Mouse (Mus musculus) cerebellum, adult 11-12 months (tissue): ENCODE results near the gene Ulk4.
"Not testable (repeated sequence)": the region's sequence is repeated elsewhere in the genome, so short reads cannot be mapped to it uniquely, and the experiment has no call there.

Experiments used
- DNase-seq: peaks from one replicate; pipeline ENCODE4 v3.0.0; 2022

The Ulk4 gene

DNA sequence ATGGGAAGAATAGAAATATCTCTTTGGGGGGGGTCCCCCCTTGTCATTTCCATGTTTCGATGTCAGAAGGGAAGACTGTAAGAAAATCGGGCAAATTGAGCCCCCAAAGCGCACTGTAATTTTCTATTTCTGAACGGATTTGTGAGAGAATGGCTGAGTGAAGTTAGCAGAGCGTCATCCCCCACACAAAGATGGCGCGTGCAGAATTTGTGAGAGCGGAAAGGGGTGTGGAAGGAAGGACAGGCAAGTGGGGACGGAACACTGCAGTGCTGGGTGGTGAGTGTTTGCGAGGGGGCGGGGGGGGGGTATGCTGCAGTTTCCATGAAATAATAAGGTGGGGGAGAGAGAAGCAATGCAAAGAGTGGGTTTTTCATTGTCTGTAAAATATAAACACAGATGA is 347.9 kb downstream of the Ulk4 start, which contains the start of gene Ctnnb1:
Ctnnb1 (plus strand) TSS at position 136 of the 400 bp plus-strand sequence.
- no peak for DNase-seq

DNA sequence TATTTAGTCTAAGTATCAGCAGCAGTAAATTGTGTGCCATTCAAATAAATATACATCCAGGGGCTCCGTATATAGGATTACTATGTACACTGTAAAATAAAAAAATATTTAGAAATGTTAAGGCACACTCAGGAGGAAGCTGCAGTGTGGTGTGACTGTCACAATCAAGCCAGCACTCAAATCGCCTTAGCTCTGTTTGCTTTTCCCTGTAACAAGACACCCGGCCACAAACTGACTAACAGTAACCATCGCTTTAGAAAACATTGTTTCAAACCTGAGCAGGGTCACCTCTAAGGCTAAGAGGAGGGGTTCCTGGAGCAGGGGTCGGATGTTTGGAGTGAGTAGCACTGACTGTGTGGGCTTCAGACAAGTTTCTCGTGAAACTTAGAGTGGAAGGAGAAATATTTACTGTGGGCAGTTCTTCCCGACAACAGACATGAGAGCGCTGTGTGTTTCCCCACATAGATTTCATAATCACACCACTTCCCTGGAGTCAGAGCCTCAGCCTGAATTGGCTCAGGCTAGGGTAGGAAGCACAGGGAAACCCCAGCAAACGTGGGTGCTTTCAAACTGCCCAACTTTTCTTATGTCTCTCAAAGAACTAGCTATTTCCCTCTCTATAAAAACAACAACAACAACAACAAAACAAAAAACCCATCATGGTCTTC is 349.9 kb downstream of the Ulk4 start:
- no peak for DNase-seq

DNA sequence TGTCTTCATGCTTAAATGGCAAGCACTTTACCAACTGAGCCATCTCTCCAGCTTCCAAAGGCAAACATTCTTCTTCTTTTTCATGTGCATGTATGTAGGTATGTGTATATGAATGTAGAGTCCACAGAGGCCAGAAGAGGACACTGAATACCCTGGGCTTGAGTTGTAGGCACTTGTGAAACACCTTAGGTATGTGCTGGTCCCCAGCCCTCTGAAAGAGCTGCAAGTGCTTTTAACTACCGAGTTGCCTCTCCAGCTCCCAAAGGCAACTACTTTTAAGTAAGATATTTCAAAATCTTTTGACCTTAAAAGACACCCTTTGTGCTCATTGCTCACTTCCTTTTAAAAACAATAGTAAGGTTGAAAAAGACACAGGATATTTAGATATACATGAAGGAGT is 350.9 kb downstream of the Ulk4 start:
- DNase-seq = no peak

DNA sequence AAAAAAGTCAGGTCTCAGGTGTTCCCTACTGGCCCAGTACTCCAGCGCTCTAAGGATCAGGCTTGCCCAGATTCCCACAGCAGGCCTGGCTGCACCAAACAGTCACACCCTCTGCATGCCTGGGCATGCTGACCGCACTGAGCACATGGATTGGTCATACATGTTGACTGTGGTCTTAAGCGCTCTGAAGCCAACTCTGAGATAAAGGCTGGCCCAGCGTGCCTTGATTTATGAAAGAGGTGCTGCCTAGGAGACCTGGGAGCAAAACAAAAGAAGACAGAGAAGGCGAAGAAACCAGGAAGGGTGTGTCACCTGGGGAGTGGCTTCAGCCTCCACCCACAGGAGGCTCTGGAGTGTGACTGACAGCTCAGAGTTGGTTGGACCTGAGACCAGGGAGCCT is 357.9 kb downstream of the Ulk4 start:
- DNase-seq = no peak

- no peak for DNase-seq
Observed at GRCm38 (mm10) chr9:120918642-120919041, 358.4 kb downstream of the Ulk4 start.

DNA sequence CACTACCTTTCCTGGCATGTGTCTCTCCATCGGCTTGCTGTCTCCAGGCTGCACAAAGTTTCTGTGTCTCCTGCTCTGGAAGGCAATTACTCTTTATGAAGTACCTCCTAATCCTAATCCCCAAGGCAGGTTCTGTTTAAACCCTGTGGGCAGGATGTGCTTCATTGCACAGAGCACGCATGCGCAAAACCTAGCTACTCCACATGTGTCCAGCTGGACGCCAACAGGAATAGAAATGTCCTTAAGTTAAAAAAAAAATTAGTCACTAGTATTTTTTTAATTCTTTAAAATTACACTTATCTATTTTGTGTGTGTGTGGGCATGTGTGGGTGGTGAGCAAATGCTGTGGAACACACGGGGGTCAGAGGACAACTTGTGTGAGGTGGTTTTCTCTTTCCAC is 358.8 kb downstream of the Ulk4 start:
- DNase-seq = no peak

DNA sequence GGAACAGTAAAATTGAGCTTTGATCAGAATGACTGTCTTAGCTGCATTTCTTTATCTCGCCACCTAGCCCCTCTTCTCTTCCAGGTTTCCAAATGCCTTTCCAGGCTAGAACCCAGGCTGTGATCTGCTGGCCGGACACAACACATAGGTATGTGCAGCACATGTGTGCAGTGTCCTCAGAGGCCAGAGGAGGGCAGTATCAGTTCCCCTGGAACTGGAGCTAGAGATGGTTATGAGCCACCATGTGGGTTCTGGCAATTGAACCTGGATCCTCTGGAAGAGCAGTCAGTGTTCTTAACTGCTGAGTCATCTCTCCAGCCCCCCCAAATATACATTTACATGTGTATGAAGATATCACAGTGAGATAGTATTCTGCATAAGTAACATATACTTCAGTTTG is 359.4 kb downstream of the Ulk4 start:
- not testable (repeated sequence) for DNase-seq

GRCm38 (mm10) chr9:120914877-120915459 is 362.0 kb downstream of the Ulk4 start:
- DNase-seq = no peak

DNA sequence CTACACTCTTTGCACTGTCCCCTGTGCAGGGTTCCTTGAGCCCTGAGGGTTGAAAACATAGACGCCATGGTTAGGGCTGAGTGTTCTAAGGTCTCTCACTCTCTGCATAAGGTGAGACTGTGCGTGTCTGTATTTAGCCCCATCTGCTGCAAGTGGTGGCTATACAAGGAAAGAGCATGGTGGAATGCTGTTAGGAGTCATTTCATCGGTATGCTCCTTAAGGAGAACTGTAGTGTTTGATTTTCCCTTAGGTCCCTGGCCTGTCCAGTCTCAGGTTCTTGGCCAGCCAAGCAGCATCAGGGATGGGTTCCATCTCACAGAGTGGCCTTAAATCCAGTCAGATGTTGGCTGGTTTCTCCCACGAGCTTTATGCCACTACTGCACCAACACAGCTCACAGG is 362.6 kb downstream of the Ulk4 start:
- no peak for DNase-seq

- DNase-seq = no peak
Observed at GRCm38 (mm10) chr9:120913152-120913551, 363.8 kb downstream of the Ulk4 start.

DNA sequence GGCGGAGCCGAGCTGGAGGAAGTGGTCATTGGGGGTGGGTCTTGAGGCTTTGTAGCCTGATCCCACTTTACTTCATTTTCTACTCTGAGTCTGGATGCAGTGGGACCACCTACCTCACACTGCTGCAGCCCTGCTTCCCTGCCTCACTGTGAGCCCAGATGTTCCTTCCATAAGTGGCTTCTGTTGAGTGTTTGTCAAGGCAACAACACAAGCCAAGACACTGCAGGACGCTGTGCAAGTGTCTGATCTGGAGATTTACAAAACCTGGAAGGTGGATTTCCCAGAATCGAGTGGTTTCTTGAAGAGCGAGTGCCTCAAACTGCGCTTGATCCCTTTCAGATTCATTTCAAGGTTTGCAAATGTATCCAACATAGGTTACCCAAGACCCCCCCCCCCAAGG is 368.5 kb downstream of the Ulk4 start:
- DNase-seq = no peak
